Mouse (Mus musculus): Measurements from ENCODE around the gene Aco2. TPM values are rescaled to one million over a fixed set of nuclear protein-coding genes. Genes with fewer than 3 reads are reported as not detected.

Gene Aco2
- total RNA-seq, 2 experiments from 2014 or later = 44.4 to 72.2 TPM

Other genes with a start within 250 kb of the Aco2 start
- 6.1 and 10.9 TPM in 2 replicates for gene L3mbtl2, start 208.4 kb upstream of the Aco2 start, total RNA-seq (2015; ENCODE audit: low replicate concordance)
- gene L3mbtl2, start 208.4 kb upstream of the Aco2 start, total RNA-seq (2017; ENCODE audit: low replicate concordance) = 10.4 and 30.9 TPM in 2 replicates
- gene Chadl, start 175.0 kb upstream of the Aco2 start, total RNA-seq (2015; ENCODE audit: low replicate concordance) = not detected in 2 replicates
- not detected in 2 replicates for gene Chadl, start 175.0 kb upstream of the Aco2 start, total RNA-seq (2017; ENCODE audit: low replicate concordance)
- gene Zc3h7b, start 127.3 kb upstream of the Aco2 start, total RNA-seq (2015; ENCODE audit: low replicate concordance) = 4.6 and 7.2 TPM in 2 replicates
- 1.8 and 3.6 TPM in 2 replicates for gene Zc3h7b, start 127.3 kb upstream of the Aco2 start, total RNA-seq (2017; ENCODE audit: low replicate concordance)
- gene Rangap1, start 126.8 kb upstream of the Aco2 start, total RNA-seq (2015; ENCODE audit: low replicate concordance) = 103 and 106 TPM in 2 replicates
- gene Rangap1, start 126.8 kb upstream of the Aco2 start, total RNA-seq (2017; ENCODE audit: low replicate concordance) = 162 and 182 TPM in 2 replicates
- 1.7 and 3.2 TPM in 2 replicates for gene Tef, start 69.9 kb upstream of the Aco2 start, total RNA-seq (2015; ENCODE audit: low replicate concordance)
- gene Tef, start 69.9 kb upstream of the Aco2 start, total RNA-seq (2017; ENCODE audit: low replicate concordance) = 1.4 and 2.1 TPM in 2 replicates
- 9.7 and 10.5 TPM in 2 replicates for gene Tob2, start 13.5 kb upstream of the Aco2 start, total RNA-seq (2015; ENCODE audit: low replicate concordance)
- gene Tob2, start 13.5 kb upstream of the Aco2 start, total RNA-seq (2017; ENCODE audit: low replicate concordance) = 8.7 and 9.4 TPM in 2 replicates
- gene Phf5a, start 398 bp upstream of the Aco2 start, total RNA-seq (2015; ENCODE audit: low replicate concordance) = 49.0 and 58.3 TPM in 2 replicates
- gene Phf5a, start 398 bp upstream of the Aco2 start, total RNA-seq (2017; ENCODE audit: low replicate concordance) = 18.6 and 46.0 TPM in 2 replicates
- 1.1 and 6.7 TPM in 2 replicates for gene Polr3h, start 53.9 kb downstream of the Aco2 start, total RNA-seq (2015; ENCODE audit: low replicate concordance)
- 6.0 and 9.1 TPM in 2 replicates for gene Polr3h, start 53.9 kb downstream of the Aco2 start, total RNA-seq (2017; ENCODE audit: low replicate concordance)
- not detected in 2 replicates for gene Csdc2, start 64.5 kb downstream of the Aco2 start, total RNA-seq (2015; ENCODE audit: low replicate concordance)
- not detected in 2 replicates for gene Csdc2, start 64.5 kb downstream of the Aco2 start, total RNA-seq (2017; ENCODE audit: low replicate concordance)
- gene Pmm1, start 88.6 kb downstream of the Aco2 start, total RNA-seq (2015; ENCODE audit: low replicate concordance) = 17.6 and 18.0 TPM in 2 replicates
- gene Pmm1, start 88.6 kb downstream of the Aco2 start, total RNA-seq (2017; ENCODE audit: low replicate concordance) = 9.4 and 14.2 TPM in 2 replicates
- gene 1700029P11Rik, start 108.2 kb downstream of the Aco2 start, total RNA-seq (2015; ENCODE audit: low replicate concordance) = not detected in 2 replicates
- not detected in 2 replicates for gene 1700029P11Rik, start 108.2 kb downstream of the Aco2 start, total RNA-seq (2017; ENCODE audit: low replicate concordance)
- gene Xrcc6, start 115.5 kb downstream of the Aco2 start, total RNA-seq (2015; ENCODE audit: low replicate concordance) = 64.9 and 89.3 TPM in 2 replicates
- 104 and 112 TPM in 2 replicates for gene Xrcc6, start 115.5 kb downstream of the Aco2 start, total RNA-seq (2017; ENCODE audit: low replicate concordance)
- 21.0 and 34.2 TPM in 2 replicates for gene Desi1, start 161.6 kb downstream of the Aco2 start, total RNA-seq (2015; ENCODE audit: low replicate concordance)
- 7.9 and 10.7 TPM in 2 replicates for gene Desi1, start 161.6 kb downstream of the Aco2 start, total RNA-seq (2017; ENCODE audit: low replicate concordance)
- gene Snu13, start 175.3 kb downstream of the Aco2 start, total RNA-seq (2015; ENCODE audit: low replicate concordance) = 62.7 and 97.3 TPM in 2 replicates
- gene Snu13, start 175.3 kb downstream of the Aco2 start, total RNA-seq (2017; ENCODE audit: low replicate concordance) = 46.7 and 52.1 TPM in 2 replicates
- not detected in 2 replicates for gene 4930407I10Rik, start 186.8 kb downstream of the Aco2 start, total RNA-seq (2015; ENCODE audit: low replicate concordance)
- gene 4930407I10Rik, start 186.8 kb downstream of the Aco2 start, total RNA-seq (2017; ENCODE audit: low replicate concordance) = not detected in 2 replicates
- gene Mei1, start 197.7 kb downstream of the Aco2 start, total RNA-seq (2015; ENCODE audit: low replicate concordance) = not detected in 2 replicates
- not detected in 2 replicates for gene Mei1, start 197.7 kb downstream of the Aco2 start, total RNA-seq (2017; ENCODE audit: low replicate concordance)